Mouse (Mus musculus) neutrophil, adult 59 days (primary cell): ENCODE measurements around the gene Ddx10. TPM values are rescaled to one million over a fixed set of nuclear protein-coding genes. Genes with fewer than 3 reads are reported as not detected.

Experiments used
- total RNA-seq, 2 experiments: library from RNA; stranded (reverse); gene quantifications; 1 replicate in 1 of 2; 2 replicates in 1 of 2; pipeline ENCODE4 v1.2.4; 2023

Gene Ddx10
- 10 to 100 TPM in 1 of 2 experiments, 1 to 10 TPM in 1; 9.8 to 11.1 TPM for total RNA-seq

GRCm38 (mm10) chr9:53247953-53248397, at the start of gene Ddx10:
TSS of gene Ddx10 (minus strand) at chr9:53248053.

Other genes starting within 250 kb of the Ddx10 start
- gene Exph5, start 53.6 kb upstream of the Ddx10 start, total RNA-seq: not detected
- gene Kdelc2, start 136.0 kb upstream of the Ddx10 start, total RNA-seq: 1 to 10 TPM; 1.7 to 2.9 TPM
- gene 4930550C14Rik, start 154.3 kb upstream of the Ddx10 start, total RNA-seq: not detected